Mouse (Mus musculus) ES-E14 (cell line): ENCODE results near the gene Dnttip1.

Experiments used
- HCFC1 ChIP-seq: IDR thresholded peaks from 2 replicates; pipeline ENCODE4 v1.6.1; 2012; ENCODE audit warnings: low read length, inconsistent platforms, borderline replicate concordance; ENCODE audit not compliant: insufficient read depth
- ZC3H11A ChIP-seq: IDR thresholded peaks from 2 replicates; pipeline ENCODE4 v1.6.1; 2012; ENCODE audit warnings: low read depth, mild to moderate bottlenecking, inconsistent platforms, low read length, borderline replicate concordance

DNA sequence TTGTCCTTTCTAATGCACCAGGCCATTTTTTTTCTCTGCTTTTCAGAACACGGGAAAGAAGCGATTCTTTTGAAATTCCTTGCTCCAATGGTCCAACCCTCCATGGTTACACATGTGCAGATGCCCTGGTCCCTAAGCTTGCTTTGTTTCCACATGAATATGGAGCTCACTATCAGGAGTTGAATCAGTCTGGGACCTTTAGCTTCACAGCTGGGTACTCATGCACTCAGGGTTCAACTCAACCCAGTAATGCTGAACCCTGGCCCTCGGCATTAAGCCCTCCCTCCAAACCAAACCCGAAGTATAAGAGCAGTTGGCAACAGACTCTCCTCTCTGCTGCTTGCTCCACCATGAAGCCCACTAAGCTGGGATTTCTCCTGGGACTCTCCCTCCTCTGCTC is 47.6 kb upstream of the Dnttip1 start, which contains the start of gene Spint4:
- TF ChIP-seq HCFC1 = no peak
- TF ChIP-seq ZC3H11A = no peak
